Mouse (Mus musculus) testis, adult 2 months (tissue): Measurements from ENCODE around the gene Letm1. TPM values are rescaled to one million over a fixed set of nuclear protein-coding genes. Genes with fewer than 3 reads are reported as not detected.
A peak's percentile ranks its signal among the peaks of the same experiment; 100 is the strongest.

ENCODE experiments used
- H3K27ac ChIP-seq: fragments of 200-500 bp; 2 replicates; pipeline ENCODE4 v1.5.1; 2012; ENCODE audit warnings: low read depth, low read length; ENCODE audit not compliant: control insufficient read depth, insufficient read depth
- H3K27me3 ChIP-seq: fragments of 200-500 bp; 2 replicates; pipeline ENCODE4 v1.6.1; 2012; ENCODE audit warnings: mild to moderate bottlenecking, low read length, moderate library complexity; ENCODE audit not compliant: control insufficient read depth, insufficient read depth
- H3K36me3 ChIP-seq: fragments of 200-500 bp; 2 replicates; pipeline ENCODE4 v1.6.1; 2012; ENCODE audit warnings: mild to moderate bottlenecking, low read length; ENCODE audit not compliant: control insufficient read depth, insufficient read depth
- H3K4me1 ChIP-seq: fragments of 200-500 bp; 2 replicates; pipeline ENCODE4 v1.6.1; 2012; ENCODE audit warnings: low read length; ENCODE audit not compliant: control insufficient read depth, insufficient read depth
- H3K4me3 ChIP-seq: fragments of 200-500 bp; 2 replicates; pipeline ENCODE4 v1.5.1; 2012; ENCODE audit warnings: low read depth, mild to moderate bottlenecking, low read length, moderate library complexity, mixed read lengths; ENCODE audit not compliant: control insufficient read depth
- CTCF ChIP-seq: fragments of 200-500 bp; IDR thresholded peaks from 2 replicates; pipeline ENCODE4 v1.5.1; 2012; ENCODE audit warnings: low read depth, mild to moderate bottlenecking, inconsistent platforms, low read length, moderate library complexity; ENCODE audit not compliant: control insufficient read depth, insufficient read depth, insufficient replicate concordance
- POLR2A ChIP-seq: fragments of 200-500 bp; IDR thresholded peaks from 2 replicates; pipeline ENCODE4 v1.6.1; 2012; ENCODE audit warnings: low read depth, mild to moderate bottlenecking, inconsistent platforms, low read length, moderate library complexity; ENCODE audit not compliant: control insufficient read depth
- polyA plus RNA-seq: library from polyadenylated mRNA; depleted of rRNA; stranded (reverse); fragments of >200 nt; gene quantifications from 2 replicates; pipeline ENCODE4 v1.2.3, GENCODE M21; 2012

The Letm1 gene
- polyA plus RNA-seq, 1 experiment = 24.1 TPM

DNA sequence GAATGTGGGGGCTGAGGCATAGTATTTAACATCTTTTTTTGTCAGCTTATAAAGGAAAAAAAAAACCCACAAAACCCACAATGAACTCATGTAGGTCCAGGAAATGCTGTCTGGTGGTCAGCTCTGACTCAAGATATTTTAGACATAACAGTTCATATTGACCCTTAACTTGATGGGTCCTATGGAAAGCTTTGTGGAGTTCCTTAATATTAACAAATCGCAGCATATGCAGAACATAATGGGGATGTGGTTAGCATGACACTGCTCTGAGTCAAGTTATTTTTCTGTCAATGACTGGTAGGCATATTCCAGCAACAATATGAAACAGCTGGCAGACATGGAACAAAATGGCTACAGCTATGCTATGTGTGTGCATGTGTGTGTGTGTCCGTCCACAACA, 20.7 kb upstream of the Letm1 start:
- Histone ChIP-seq H3K4me1 (no peaks in the 10 kb centered on the region), H3K27me3 (no peaks in the 10 kb centered on the region), H3K36me3 (no peaks in the 10 kb centered on the region), H3K4me3 (no peak overlapping the region), H3K27ac (no peak overlapping the region)
- TF ChIP-seq POLR2A (no peak), CTCF (no peak)

DNA sequence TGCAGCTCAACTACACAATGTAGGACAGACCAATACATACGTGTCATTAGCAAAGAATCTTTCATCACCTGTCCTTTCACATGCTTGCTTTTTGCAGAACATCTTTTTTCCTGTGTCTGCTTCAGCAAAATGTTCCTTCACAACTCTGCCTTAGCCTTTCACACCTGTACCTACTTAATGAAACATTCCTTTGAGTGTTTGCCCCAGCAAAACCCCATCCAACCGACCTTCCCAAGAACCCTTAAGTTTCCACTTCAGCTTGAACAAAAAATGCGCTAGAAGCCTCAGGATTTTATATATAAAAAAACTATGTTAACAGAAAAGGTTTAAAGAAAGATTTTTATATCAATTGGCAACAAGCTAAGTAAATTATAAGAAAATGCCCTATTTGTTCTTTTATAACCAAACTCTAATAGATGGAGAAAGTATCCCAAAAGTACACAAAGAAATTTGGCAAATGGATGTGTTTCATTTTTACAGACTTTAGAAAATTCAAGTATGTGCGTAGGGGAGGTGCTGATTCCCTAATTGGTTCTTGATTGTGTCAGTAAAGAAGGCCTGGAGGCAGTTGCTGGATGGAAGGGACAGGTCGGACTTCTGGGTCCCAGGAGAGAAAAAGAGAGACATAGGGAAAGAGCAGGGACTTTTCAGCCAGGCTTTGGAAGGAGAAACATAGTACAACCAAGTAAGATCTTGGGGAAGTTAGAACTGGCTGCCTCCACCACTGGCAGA, 9.5 kb upstream of the Letm1 start:
- H3K27ac ChIP-seq = no peak overlapping the region
- no peaks in the 10 kb centered on the region for H3K4me1 ChIP-seq
- H3K27me3 ChIP-seq = no peaks in the 10 kb centered on the region
- no peak overlapping the region for H3K4me3 ChIP-seq
- no peaks in the 10 kb centered on the region for H3K36me3 ChIP-seq
- TF ChIP-seq CTCF = no peak
- TF ChIP-seq POLR2A = no peak

DNA sequence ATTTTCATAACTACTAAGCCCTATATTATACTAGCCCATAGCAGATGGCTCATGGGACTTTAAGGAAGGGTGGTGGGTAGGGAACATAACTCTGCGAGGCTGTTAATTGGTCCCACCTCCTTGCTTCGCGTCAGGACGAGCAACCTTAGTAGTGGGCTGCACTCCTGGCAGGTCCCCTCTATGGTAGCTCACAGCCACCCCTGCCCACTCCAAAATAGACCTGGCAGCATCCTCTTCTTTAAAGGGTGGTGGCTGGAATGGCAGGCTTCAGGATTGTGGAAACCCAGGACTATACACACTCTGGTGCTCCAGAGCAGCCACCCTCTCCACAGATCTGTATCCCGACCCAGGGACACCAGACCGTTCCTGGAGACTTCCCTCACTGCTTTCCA, 378 bp upstream of the Letm1 start:
- TF ChIP-seq POLR2A (no peak), CTCF (no peak)
- Histone ChIP-seq H3K4me1 (peaks cover 12% of the 10 kb centered on the region), H3K36me3 (no peaks in the 10 kb centered on the region), H3K4me3 (peak overlapping the region; percentile 96), H3K27me3 (no peaks in the 10 kb centered on the region), H3K27ac (peak overlapping the region; percentile 94)

DNA sequence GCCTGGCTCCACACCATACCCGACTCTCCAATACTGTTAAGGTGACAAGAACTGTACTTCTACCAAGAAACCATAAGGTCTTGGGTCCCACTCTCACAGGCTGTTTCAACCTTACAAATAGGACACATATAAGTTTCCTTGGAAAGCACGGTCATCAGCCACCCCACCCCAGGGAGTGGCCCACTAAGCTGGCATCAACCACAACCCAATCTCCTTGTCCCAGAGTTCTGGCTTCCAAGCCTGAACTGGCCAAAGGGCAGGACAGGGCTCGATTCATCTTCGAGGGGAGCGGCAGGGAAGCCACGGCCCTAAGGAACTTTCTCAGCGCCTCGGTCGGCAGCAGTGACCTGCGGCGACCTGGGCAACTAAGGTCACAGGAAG, 663 bp downstream of the Letm1 start:
- no peaks in the 10 kb centered on the region for H3K27me3 ChIP-seq
- H3K4me3 ChIP-seq = peak overlapping the region; percentile 96
- TF ChIP-seq POLR2A (no peak), CTCF (no peak)
- H3K4me1 ChIP-seq = peaks cover 12% of the 10 kb centered on the region
- peaks cover 3% of the 10 kb centered on the region; the same call in 1 of the 2 replicates for H3K36me3 ChIP-seq
- peak overlapping the region; percentile 94 for H3K27ac ChIP-seq

DNA sequence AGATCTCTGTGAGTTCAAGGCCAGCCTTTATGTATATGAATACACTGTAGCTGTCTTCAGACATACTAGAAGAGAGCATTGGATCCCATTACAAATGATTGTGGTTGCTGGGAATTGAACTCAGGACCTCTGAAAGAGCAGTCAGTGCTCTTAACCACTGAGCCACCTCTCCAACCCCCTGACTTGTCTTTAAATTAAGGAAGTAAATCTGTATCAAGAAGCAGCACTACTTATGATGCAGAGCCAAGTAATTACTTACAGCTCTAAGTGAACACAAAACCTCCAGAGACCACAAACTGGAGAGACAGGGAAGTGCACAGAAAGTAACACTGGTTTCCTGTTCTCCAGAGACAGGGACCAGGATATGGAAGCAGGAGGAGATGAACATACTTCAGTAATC, 5.4 kb downstream of the Letm1 start:
- Histone ChIP-seq H3K4me3 (no peak overlapping the region), H3K27me3 (no peaks in the 10 kb centered on the region), H3K27ac (no peak overlapping the region), H3K4me1 (peaks cover 5% of the 10 kb centered on the region), H3K36me3 (peaks cover 5% of the 10 kb centered on the region)
- TF ChIP-seq POLR2A (no peak), CTCF (no peak)

DNA sequence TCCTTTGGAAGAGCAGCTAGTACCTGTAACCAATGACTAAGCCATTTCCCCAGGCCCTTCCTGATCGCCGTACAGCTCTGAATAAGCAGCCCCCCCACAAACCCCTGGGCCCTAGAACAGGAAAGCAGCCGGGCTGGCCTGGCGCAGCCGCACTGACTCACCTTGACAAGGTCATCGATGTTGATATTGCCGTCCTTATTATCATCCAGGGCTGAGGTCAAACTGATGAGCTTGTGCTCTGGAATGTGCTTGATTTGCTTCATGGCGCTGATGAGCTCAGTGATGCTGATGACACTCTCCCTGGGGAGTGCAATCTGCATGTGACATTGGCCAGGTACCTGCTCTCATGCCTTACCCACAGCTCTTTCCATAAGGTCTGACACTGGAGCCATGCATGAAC, 39.1 kb downstream of the Letm1 start:
- H3K27ac ChIP-seq = no peak overlapping the region
- no peaks in the 10 kb centered on the region for H3K4me1 ChIP-seq
- TF ChIP-seq POLR2A (no peak), CTCF (no peak)
- no peaks in the 10 kb centered on the region for H3K27me3 ChIP-seq
- H3K36me3 ChIP-seq = peaks cover 5% of the 10 kb centered on the region
- no peak overlapping the region for H3K4me3 ChIP-seq

DNA sequence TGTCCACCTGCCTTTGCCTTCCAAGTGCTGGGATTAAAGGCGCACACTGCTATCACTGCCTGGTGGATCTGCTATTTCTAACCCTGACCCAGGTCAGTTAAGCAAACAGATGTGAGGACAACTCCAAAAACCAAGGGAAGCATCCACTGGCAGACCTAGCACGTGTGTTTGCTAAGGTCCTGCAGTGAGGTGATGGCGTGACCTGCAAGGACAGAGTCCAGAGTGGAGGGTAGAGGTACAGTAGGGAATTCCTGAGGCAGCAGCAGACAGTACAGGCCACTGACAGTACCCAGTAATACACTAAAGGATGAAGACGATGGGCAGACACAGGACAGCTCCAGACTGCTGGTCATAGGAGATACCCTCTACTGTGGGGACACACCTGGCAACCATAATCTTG, 42.1 kb downstream of the Letm1 start:
- Histone ChIP-seq H3K27me3 (no peaks in the 10 kb centered on the region), H3K36me3 (peaks cover 4% of the 10 kb centered on the region), H3K4me3 (no peak overlapping the region), H3K4me1 (no peaks in the 10 kb centered on the region), H3K27ac (no peak overlapping the region)
- TF ChIP-seq POLR2A (no peak), CTCF (no peak)
